In genomic region chr19:18650473-18650872, GRCm38 (mm10) we compare ENCODE assay signal across 26 mouse cellular contexts. TPM values are rescaled to one million over a fixed set of nuclear protein-coding genes. Genes with fewer than 3 reads are reported as not detected.
DNase-seq lines count a peak whose midpoint lies in the region; ATAC-seq and TF ChIP-seq lines count a peak whose summit lies in the region.
"Had no signal": no experiment of that assay in that cellular context is flagged by ENCODE, and none has a peak within 500 bp of the region (broad histone marks: within the 10 kb centered on the region; RNA-seq: fewer than 3 reads in every experiment).

No protein-coding gene starts in this region.

- no peaks in the 10 kb centered on the region for H3K9me3 ChIP-seq in G1E (replicated peaks)
- no peaks in the 10 kb centered on the region for H3K9me3 ChIP-seq in liver, embryonic 13.5 days (replicated peaks)
- H3K9me3 ChIP-seq in forebrain, embryonic 13.5 days (replicated peaks): no peaks in the 10 kb centered on the region
- H3K9me3 ChIP-seq: embryonic facial prominence, embryonic 10.5 days; embryonic facial prominence, embryonic 15.5 days; forebrain, embryonic 15.5 days; heart, embryonic 10.5 days; heart, embryonic 15.5 days; intestine, embryonic 15.5 days had no signal

- TF ChIP-seq CTCF in G1E (IDR thresholded peaks at IDR 0.05; ENCODE audit: low read depth, low read length): no peak

- peaks cover 10% of the 10 kb centered on the region for H3K36me3 ChIP-seq in G1E (replicated peaks)
- H3K36me3 ChIP-seq in liver, embryonic 13.5 days: no peaks in the 10 kb centered on the region
- H3K36me3 ChIP-seq in forebrain, embryonic 13.5 days (ENCODE audit: poor library complexity, severe bottlenecking): no peaks in the 10 kb centered on the region
- H3K36me3 ChIP-seq: embryonic facial prominence, embryonic 10.5 days; embryonic facial prominence, embryonic 15.5 days; forebrain, embryonic 15.5 days; heart, embryonic 10.5 days; heart, embryonic 15.5 days; intestine, embryonic 15.5 days had no signal

- H3K4me2 ChIP-seq in liver, embryonic 13.5 days: peak overlapping the region; percentile 46
- no peak overlapping the region for H3K4me2 ChIP-seq in forebrain, embryonic 13.5 days
- H3K4me2 ChIP-seq: embryonic facial prominence, embryonic 15.5 days; forebrain, embryonic 15.5 days; heart, embryonic 15.5 days; intestine, embryonic 15.5 days; midbrain, embryonic 11.5 days had no signal

- peak overlapping the region; percentile 42; the same call in 1 of the 2 replicates for H3K4me3 ChIP-seq in G1E (ENCODE audit: low read depth, low read length)
- no peak overlapping the region for H3K4me3 ChIP-seq in liver, embryonic 13.5 days (replicated peaks)
- no peak overlapping the region for H3K4me3 ChIP-seq in forebrain, embryonic 13.5 days
- H3K4me3 ChIP-seq: embryonic facial prominence, embryonic 10.5 days; embryonic facial prominence, embryonic 15.5 days; forebrain, embryonic 15.5 days; heart, embryonic 10.5 days; heart, embryonic 15.5 days; intestine, embryonic 15.5 days had no signal

- peak; percentile 41 for ATAC-seq in G1E (ENCODE audit: extremely low read depth, insufficient number of reproducible peaks, low FRiP score, poor library complexity, severe bottlenecking)
- ATAC-seq in liver, embryonic 13.5 days (ENCODE audit: low read depth): peak; percentile 56
- ATAC-seq in megakaryocyte, adult 5-6 weeks (ENCODE audit: poor library complexity, severe bottlenecking): 0 out of 2 replicates have a peak, but pooled peaks have one; percentile 33
- no peak for ATAC-seq in forebrain, embryonic 13.5 days
- ATAC-seq: activated CD4-positive, CD25-positive, alpha-beta regulatory T cell, adult 4 months; forebrain, embryonic 15.5 days; hindbrain, postnatal 0 days; intestine, embryonic 15.5 days; midbrain, embryonic 16.5 days had no signal

- H3K4me1 ChIP-seq in G1E (ENCODE audit: insufficient read depth, low read depth, low read length): peaks cover 86% of the 10 kb centered on the region
- H3K4me1 ChIP-seq in liver, embryonic 13.5 days (replicated peaks): peaks cover 82% of the 10 kb centered on the region
- no peaks in the 10 kb centered on the region for H3K4me1 ChIP-seq in forebrain, embryonic 13.5 days
- H3K4me1 ChIP-seq: embryonic facial prominence, embryonic 15.5 days; forebrain, embryonic 15.5 days had no signal

- no peak for DNase-seq in G1E (ENCODE audit: low spot score)
- peak; percentile 25 for DNase-seq in MEL-GATA-1-ER (ENCODE audit: extremely low read depth, low read depth)
- DNase-seq in liver, embryonic 13.5 days: no peak
- no peak for DNase-seq in left cerebral cortex, postnatal 10 days (ENCODE audit: extremely low spot score in 1 of 2, low spot score in 2 of 2)
- DNase-seq in Muller cell, postnatal 12 days (ENCODE audit: inconsistent ontology term): no peak
- DNase-seq: adrenal gland, adult 2 months; adrenal gland, postnatal 36 days; B cell, adult 2 months; cerebellum, adult 18-20 months; cerebellum, postnatal 10 days; kidney, adult 8-10 months; kidney, postnatal 10 days; thymus, postnatal 4 days had no signal

- intact Hi-C loops in left cerebral cortex, postnatal 10 days (cut with DNase I): no loop called here

- H3K27ac ChIP-seq in liver, embryonic 13.5 days: peak overlapping the region; percentile 71
- no peak overlapping the region for H3K27ac ChIP-seq in forebrain, embryonic 13.5 days
- H3K27ac ChIP-seq: embryonic facial prominence, embryonic 10.5 days; embryonic facial prominence, embryonic 15.5 days; forebrain, embryonic 15.5 days; heart, embryonic 10.5 days; heart, embryonic 15.5 days; hindbrain, postnatal 0 days; intestine, embryonic 15.5 days; macrophage had no signal

- peak overlapping the region; percentile 39; the same call in 1 of the 2 replicates for H3K9ac ChIP-seq in liver, embryonic 13.5 days
- H3K9ac ChIP-seq in forebrain, embryonic 13.5 days: no peak overlapping the region
- H3K9ac ChIP-seq: embryonic facial prominence, embryonic 15.5 days; forebrain, embryonic 15.5 days; heart, embryonic 15.5 days; intestine, embryonic 15.5 days had no signal

- 15% methylated on average over 6 of the region's 6 CpGs for WGBS in liver, embryonic 13.5 days (ENCODE audit: insufficient replicate concordance)
- WGBS in forebrain, embryonic 13.5 days: 80% methylated on average over 6 of the region's 6 CpGs

- H3K27me3 ChIP-seq in G1E (ENCODE audit: insufficient read depth, low read length): no peaks in the 10 kb centered on the region
- H3K27me3 ChIP-seq in liver, embryonic 13.5 days: no peaks in the 10 kb centered on the region
- H3K27me3 ChIP-seq in forebrain, embryonic 13.5 days: no peaks in the 10 kb centered on the region
- H3K27me3 ChIP-seq: embryonic facial prominence, embryonic 15.5 days; forebrain, embryonic 15.5 days; heart, embryonic 15.5 days; intestine, embryonic 15.5 days had no signal

RNA-seq across cellular contexts. Expression of gene Nmrk1, which starts 18.7 kb away (rescaled TPM):
- total RNA-seq in G1E (2014; fragmentation: Nextera tagmentation) (45.7 and 51.4 TPM in 2 replicates), G1E (2017) (37.5 and 41.3 TPM in 2 replicates)
- polyA plus RNA-seq in G1E (2012): 2.2 and 3.6 TPM in 2 replicates
- 6.8 TPM in 2 replicates for polyA plus RNA-seq in liver, embryonic 13.5 days (2015; fragmentation: Nextera tagmentation; extraction: Ambion mirVana)
- 6.1 and 13.0 TPM in 2 replicates for total RNA-seq in megakaryocyte, adult 5-6 weeks (2015)
- 3.7 and 4.6 TPM in 2 replicates for total RNA-seq in megakaryocyte, adult 5-6 weeks (2017)
- 1 to 10 TPM; 3.5 to 5.6 TPM for total RNA-seq in left cerebral cortex, postnatal 10 days (2021)
- polyA plus RNA-seq in forebrain, embryonic 13.5 days (2015; fragmentation: Nextera tagmentation; extraction: Ambion mirVana): 4.2 and 4.5 TPM in 2 replicates

RNA-seq across cellular contexts. Expression of gene Ostf1, which starts 18.9 kb away (rescaled TPM):
- total RNA-seq in G1E (2014; fragmentation: Nextera tagmentation) (88.0 and 114 TPM in 2 replicates), G1E (2017) (322 and 331 TPM in 2 replicates)
- polyA plus RNA-seq in G1E (2012): 281 and 378 TPM in 2 replicates
- 63.7 and 64.5 TPM in 2 replicates for polyA plus RNA-seq in liver, embryonic 13.5 days (2015; fragmentation: Nextera tagmentation; extraction: Ambion mirVana)
- 384 and 411 TPM in 2 replicates for total RNA-seq in megakaryocyte, adult 5-6 weeks (2015)
- total RNA-seq in megakaryocyte, adult 5-6 weeks (2017): 378 and 396 TPM in 2 replicates
- 10 to 100 TPM; 19.6 to 20.5 TPM for total RNA-seq in left cerebral cortex, postnatal 10 days (2021)
- 26.4 and 29.5 TPM in 2 replicates for polyA plus RNA-seq in forebrain, embryonic 13.5 days (2015; fragmentation: Nextera tagmentation; extraction: Ambion mirVana)

RNA-seq across cellular contexts. Expression of gene Carnmt1, which starts 20.1 kb away (rescaled TPM):
- total RNA-seq in G1E (2014; fragmentation: Nextera tagmentation): 51.8 and 61.0 TPM in 2 replicates
- total RNA-seq in G1E (2017): 90.5 and 94.5 TPM in 2 replicates
- 18.2 and 23.2 TPM in 2 replicates for polyA plus RNA-seq in G1E (2012)
- polyA plus RNA-seq in liver, embryonic 13.5 days (2015; fragmentation: Nextera tagmentation; extraction: Ambion mirVana): 24.7 and 25.6 TPM in 2 replicates
- total RNA-seq in megakaryocyte, adult 5-6 weeks (2015): 16.3 and 18.3 TPM in 2 replicates
- 11.4 and 11.6 TPM in 2 replicates for total RNA-seq in megakaryocyte, adult 5-6 weeks (2017)
- 1 to 10 TPM; 8.9 to 9.4 TPM for total RNA-seq in left cerebral cortex, postnatal 10 days (2021)
- polyA plus RNA-seq in forebrain, embryonic 13.5 days (2015; fragmentation: Nextera tagmentation; extraction: Ambion mirVana): 17.7 and 18.0 TPM in 2 replicates

Comparison
In these comparisons a context has a peak if more than half of its experiments do, and no peak if none do; other contexts are left out.
1. RNA of gene Ostf1, which starts 18.9 kb away (total RNA-seq): 378 to 411 TPM in megakaryocyte, adult 5-6 weeks and 88.0 to 331 TPM in G1E; 19.6 to 20.5 TPM in left cerebral cortex, postnatal 10 days; every median in the first group is over 4 times any median in the second.